Mouse (Mus musculus) heart, embryonic 12.5 days (tissue): Measurements from ENCODE around the gene Dab1. TPM values are rescaled to one million over a fixed set of nuclear protein-coding genes. Genes with fewer than 3 reads are reported as not detected.

ENCODE experiments used
- ATAC-seq: fragments of 200-750 bp; cut with Nextera tagmentation; 2 replicates; pipeline ENCODE4 v1.8.0; 2017; ENCODE audit warnings: moderate TSS enrichment, moderate library complexity; ENCODE audit not compliant: insufficient number of reproducible peaks, low FRiP score
- H3K27ac ChIP-seq: fragments of 300-500 bp; sonication (generic); 2 replicates; pipeline ENCODE4 v1.5.1; 2016; ENCODE audit warnings: mild to moderate bottlenecking, moderate library complexity; ENCODE audit not compliant: poor library complexity, severe bottlenecking
- H3K27me3 ChIP-seq: fragments of 300-500 bp; sonication (generic); replicated peaks from 2 replicates; pipeline ENCODE4 v1.6.1; 2016; ENCODE audit warnings: mild to moderate bottlenecking, moderate library complexity
- H3K36me3 ChIP-seq: fragments of 300-500 bp; sonication (generic); 2 replicates; pipeline ENCODE4 v1.6.1; 2016; ENCODE audit warnings: mild to moderate bottlenecking, moderate library complexity
- H3K4me1 ChIP-seq: fragments of 300-500 bp; sonication (generic); replicated peaks from 2 replicates; pipeline ENCODE4 v1.6.1; 2016; ENCODE audit warnings: mild to moderate bottlenecking
- H3K4me2 ChIP-seq: fragments of 300-500 bp; sonication (generic); 2 replicates; pipeline ENCODE4 v1.6.1; 2016; ENCODE audit warnings: mild to moderate bottlenecking, moderate library complexity
- H3K4me3 ChIP-seq: fragments of 300-500 bp; sonication (generic); 2 replicates; pipeline ENCODE4 v1.5.1; 2016; ENCODE audit warnings: mild to moderate bottlenecking
- H3K9ac ChIP-seq: fragments of 300-500 bp; sonication (generic); 2 replicates; pipeline ENCODE4 v1.6.1; 2016; ENCODE audit warnings: mild to moderate bottlenecking, moderate library complexity
- H3K9me3 ChIP-seq: fragments of 300-500 bp; sonication (generic); replicated peaks from 2 replicates; pipeline ENCODE4 v1.6.1; 2016; ENCODE audit warnings: mild to moderate bottlenecking, moderate library complexity
- WGBS: fragments of 180-500 bp; shearing (Covaris S2); methylation state at CpG from one replicate; pipeline ENCODE4 v1.1.7; 2016; 5-methylcytosine and 5-hydroxymethylcytosine counted together
- polyA plus RNA-seq: library from polyadenylated mRNA; unstranded; fragments of >200 nt; fragmentation: Nextera tagmentation; extraction: Ambion mirVana; gene quantifications from 2 replicates; pipeline ENCODE4 v1.2.1, GENCODE M21; 2016

Gene Dab1
- polyA plus RNA-seq, 1 experiment from 2014 or later, result 1.0 TPM

DNA sequence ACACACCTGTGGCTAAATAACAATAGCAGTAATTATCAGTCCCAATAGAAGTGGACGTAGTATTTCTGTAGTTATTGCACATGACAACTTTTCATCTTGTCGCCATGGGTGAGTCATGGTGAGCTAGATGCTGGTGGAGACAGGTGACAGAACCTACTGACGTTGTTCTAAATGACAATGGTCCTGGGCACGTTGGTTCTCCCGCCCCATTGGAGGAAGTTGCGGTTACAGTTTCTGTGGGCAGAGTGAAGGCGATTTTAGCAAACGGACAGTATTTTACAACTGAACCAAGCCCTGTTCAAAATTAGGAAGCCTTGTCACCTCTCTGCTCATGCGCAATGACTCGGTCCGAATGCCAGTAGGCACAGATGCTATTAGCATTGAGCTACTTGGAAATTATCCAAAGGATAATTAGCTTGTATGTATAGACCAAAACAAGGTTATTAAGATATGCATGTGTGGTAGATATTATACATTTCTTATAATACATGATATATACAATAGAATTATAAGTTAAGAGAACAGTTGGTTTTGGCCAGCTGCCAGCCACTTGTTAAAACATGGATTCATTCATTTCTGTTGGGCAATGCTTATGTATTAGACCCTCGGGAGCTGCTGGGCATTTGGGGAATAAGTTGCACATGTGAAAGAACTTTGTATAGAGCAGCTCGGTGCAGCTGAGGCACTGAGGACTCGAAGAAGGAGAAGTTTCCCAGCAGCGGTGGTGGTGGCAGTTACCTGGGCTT, 1093.4 kb downstream of the Dab1 start:
- Histone ChIP-seq H3K27ac (no peak overlapping the region), H3K36me3 (no peaks in the 10 kb centered on the region), H3K4me1 (peaks cover 12% of the 10 kb centered on the region; the same call in 1 of the 2 replicates), H3K4me2 (no peak overlapping the region), H3K4me3 (no peak overlapping the region), H3K27me3 (peaks cover 16% of the 10 kb centered on the region; the same call in 1 of the 2 replicates), H3K9ac (no peak overlapping the region), H3K9me3 (no peaks in the 10 kb centered on the region)
- 87% methylated on average over 15 of the region's 15 CpGs for WGBS
- ATAC-seq, result no peak

GRCm38 (mm10) chr4:104714925-104715519, 1095.9 kb downstream of the Dab1 start:
- H3K4me1 ChIP-seq, result peaks cover 21% of the 10 kb centered on the region
- H3K27me3 ChIP-seq, result peaks cover 1% of the 10 kb centered on the region; the same call in 1 of the 2 replicates
- no peak overlapping the region for H3K27ac ChIP-seq
- no peak for ATAC-seq
- no peaks in the 10 kb centered on the region for H3K9me3 ChIP-seq
- H3K9ac ChIP-seq, result no peak overlapping the region
- 70% methylated on average over 9 of the region's 9 CpGs for WGBS
- H3K36me3 ChIP-seq, result no peaks in the 10 kb centered on the region
- H3K4me2 ChIP-seq, result no peak overlapping the region
- H3K4me3 ChIP-seq, result no peak overlapping the region

GRCm38 (mm10) chr4:104715857-104716256, 1096.7 kb downstream of the Dab1 start:
- Histone ChIP-seq H3K4me3 (no peak overlapping the region), H3K4me2 (no peak overlapping the region), H3K36me3 (no peaks in the 10 kb centered on the region), H3K9me3 (no peaks in the 10 kb centered on the region), H3K9ac (no peak overlapping the region), H3K27ac (no peak overlapping the region), H3K4me1 (peaks cover 27% of the 10 kb centered on the region), H3K27me3 (no peaks in the 10 kb centered on the region)
- ATAC-seq, result no peak
- WGBS, result 61% methylated on average over 6 of the region's 6 CpGs

- 67% methylated on average over 1 of the region's 1 CpGs for WGBS
- Histone ChIP-seq H3K4me1 (peaks cover 27% of the 10 kb centered on the region), H3K36me3 (no peaks in the 10 kb centered on the region), H3K4me2 (no peak overlapping the region), H3K27ac (no peak overlapping the region), H3K4me3 (no peak overlapping the region), H3K9me3 (no peaks in the 10 kb centered on the region), H3K9ac (no peak overlapping the region), H3K27me3 (no peaks in the 10 kb centered on the region)
- ATAC-seq, result no peak
Measured at GRCm38 (mm10) chr4:104716506-104716905, 1097.3 kb downstream of the Dab1 start.

- H3K9me3 ChIP-seq, result no peaks in the 10 kb centered on the region
- H3K36me3 ChIP-seq, result no peaks in the 10 kb centered on the region
- no peaks in the 10 kb centered on the region for H3K27me3 ChIP-seq
- peaks cover 34% of the 10 kb centered on the region for H3K4me1 ChIP-seq
- 62% methylated on average over 13 of the region's 13 CpGs for WGBS
- H3K4me3 ChIP-seq, result no peak overlapping the region
- no peak overlapping the region for H3K9ac ChIP-seq
- H3K27ac ChIP-seq, result no peak overlapping the region
- ATAC-seq, result no peak
- no peak overlapping the region for H3K4me2 ChIP-seq
Measured at GRCm38 (mm10) chr4:104718973-104719795, 1100.0 kb downstream of the Dab1 start.

DNA sequence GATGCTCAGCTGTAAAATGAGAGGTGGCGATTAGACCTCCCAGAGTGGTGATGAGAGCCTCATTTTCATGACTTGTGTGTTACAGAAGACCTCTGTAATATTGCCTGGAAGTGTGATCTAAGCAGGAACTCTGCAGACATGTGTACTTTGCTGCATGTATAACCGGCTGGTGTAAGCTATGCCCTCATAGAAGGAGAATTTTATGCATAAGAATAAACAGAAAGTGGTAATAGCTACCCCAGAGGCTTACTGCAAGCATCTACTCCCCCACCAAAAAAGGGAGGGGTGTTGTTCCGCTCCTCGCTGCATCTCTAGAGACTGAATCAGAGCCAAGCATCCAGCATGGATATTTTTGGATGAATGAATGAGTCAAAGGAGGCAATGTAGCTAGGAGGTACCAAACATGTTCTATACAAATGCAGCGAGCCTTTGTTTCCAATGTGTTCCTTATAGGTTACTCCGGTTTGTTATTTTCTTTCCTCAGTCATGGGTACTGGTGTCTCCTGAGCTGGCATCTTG, 1104.4 kb downstream of the Dab1 start:
- Histone ChIP-seq H3K27ac (no peak overlapping the region), H3K9me3 (no peaks in the 10 kb centered on the region), H3K27me3 (no peaks in the 10 kb centered on the region), H3K4me1 (peaks cover 24% of the 10 kb centered on the region), H3K4me2 (no peak overlapping the region), H3K4me3 (no peak overlapping the region), H3K9ac (no peak overlapping the region), H3K36me3 (no peaks in the 10 kb centered on the region)
- ATAC-seq, result no peak
- WGBS, result 81% methylated on average over 6 of the region's 6 CpGs

DNA sequence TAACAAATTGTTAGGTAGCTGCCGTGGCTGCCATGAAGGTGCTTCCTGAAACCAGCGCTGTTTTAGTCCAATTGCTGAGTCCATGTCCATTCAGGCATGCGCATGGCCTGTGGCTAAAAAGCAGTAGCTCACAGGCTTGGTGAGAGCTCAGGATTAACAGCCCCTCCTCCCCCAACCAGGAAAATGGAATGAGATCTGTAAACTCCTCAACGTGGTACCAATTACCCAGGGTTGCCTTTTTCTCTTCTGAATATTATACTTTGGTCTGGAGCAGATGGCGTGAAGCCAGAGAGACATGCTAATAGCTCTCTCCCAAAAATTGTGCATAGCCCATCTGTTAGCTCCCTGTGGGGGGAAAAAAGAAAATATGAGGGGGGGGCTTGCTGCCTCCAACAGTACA, 1105.1 kb downstream of the Dab1 start:
- no peaks in the 10 kb centered on the region for H3K9me3 ChIP-seq
- H3K9ac ChIP-seq, result no peak overlapping the region
- no peak for ATAC-seq
- peaks cover 25% of the 10 kb centered on the region for H3K4me1 ChIP-seq
- no peaks in the 10 kb centered on the region for H3K36me3 ChIP-seq
- no peaks in the 10 kb centered on the region for H3K27me3 ChIP-seq
- H3K4me3 ChIP-seq, result no peak overlapping the region
- no peak overlapping the region for H3K27ac ChIP-seq
- WGBS, result 73% methylated on average over 5 of the region's 5 CpGs
- no peak overlapping the region for H3K4me2 ChIP-seq

- H3K4me2 ChIP-seq, result no peak overlapping the region
- peaks cover 17% of the 10 kb centered on the region for H3K4me1 ChIP-seq
- no peak overlapping the region for H3K27ac ChIP-seq
- H3K9ac ChIP-seq, result no peak overlapping the region
- ATAC-seq, result no peak
- H3K9me3 ChIP-seq, result no peaks in the 10 kb centered on the region
- no peaks in the 10 kb centered on the region for H3K36me3 ChIP-seq
- H3K27me3 ChIP-seq, result no peaks in the 10 kb centered on the region
- H3K4me3 ChIP-seq, result no peak overlapping the region
- 49% methylated on average over 3 of the region's 3 CpGs for WGBS
Measured at GRCm38 (mm10) chr4:104725673-104726072, 1106.5 kb downstream of the Dab1 start.

DNA sequence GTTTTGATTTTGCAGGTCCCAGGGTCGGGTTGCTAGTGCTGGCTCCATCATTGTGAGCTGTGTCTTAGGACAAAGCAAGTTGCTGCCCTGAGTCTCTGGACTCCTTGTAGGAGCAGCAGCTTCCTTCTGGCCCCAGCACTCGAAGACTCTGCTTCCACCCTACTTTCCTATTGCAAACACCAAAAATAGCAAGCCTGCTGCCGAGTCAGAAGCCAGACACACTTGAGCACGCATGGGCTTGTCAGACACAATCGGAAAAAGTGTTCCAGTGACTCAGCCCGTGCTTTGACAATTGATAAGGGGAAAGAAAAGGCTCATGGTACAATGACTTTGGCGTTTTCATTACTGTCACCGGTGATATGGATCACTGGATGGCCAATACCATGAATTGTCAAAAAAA, 1110.0 kb downstream of the Dab1 start:
- WGBS, result 25% methylated on average over 8 of the region's 8 CpGs
- Histone ChIP-seq H3K4me1 (peaks cover 10% of the 10 kb centered on the region), H3K36me3 (no peaks in the 10 kb centered on the region), H3K9ac (no peak overlapping the region), H3K9me3 (no peaks in the 10 kb centered on the region), H3K4me2 (peak overlapping the region; percentile 20; the same call in 1 of the 2 replicates), H3K27ac (no peak overlapping the region), H3K4me3 (no peak overlapping the region), H3K27me3 (no peaks in the 10 kb centered on the region)
- peak; percentile 15; the same call in 1 of the 2 replicates for ATAC-seq

- Histone ChIP-seq H3K4me1 (peaks cover 14% of the 10 kb centered on the region), H3K9ac (no peak overlapping the region), H3K27ac (no peak overlapping the region), H3K27me3 (peaks cover 21% of the 10 kb centered on the region), H3K9me3 (no peaks in the 10 kb centered on the region), H3K36me3 (no peaks in the 10 kb centered on the region), H3K4me2 (0 out of 2 replicates have a peak overlapping the region, but pooled peaks have one; percentile 13), H3K4me3 (no peak overlapping the region)
- no peak for ATAC-seq
- WGBS, result 43% methylated on average over 6 of the region's 6 CpGs
Measured at GRCm38 (mm10) chr4:104746500-104746899, 1127.3 kb downstream of the Dab1 start.

DNA sequence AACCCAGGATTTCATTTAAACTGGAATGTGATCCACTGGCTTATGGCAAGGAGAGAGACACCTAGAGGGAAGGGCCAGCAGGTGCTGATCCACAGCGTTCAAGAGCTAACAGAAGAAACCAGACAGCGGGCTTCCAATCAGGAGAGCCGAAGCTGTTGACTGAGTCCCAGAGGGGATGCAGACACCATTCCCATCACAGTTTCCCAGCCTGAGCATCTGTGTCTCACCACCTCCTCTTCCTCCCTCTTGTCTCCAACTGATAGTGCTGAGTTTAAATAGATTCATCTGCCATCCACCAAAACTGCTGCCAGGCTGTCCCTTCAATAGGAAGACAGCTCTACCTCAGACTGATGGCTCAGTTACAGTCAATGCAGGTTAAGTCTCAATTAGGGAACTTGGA, 1134.9 kb downstream of the Dab1 start:
- H3K27ac ChIP-seq, result no peak overlapping the region
- WGBS, result 56% methylated on average over 3 of the region's 3 CpGs
- H3K4me1 ChIP-seq, result no peaks in the 10 kb centered on the region
- no peaks in the 10 kb centered on the region for H3K9me3 ChIP-seq
- H3K27me3 ChIP-seq, result peaks cover 17% of the 10 kb centered on the region; the same call in 1 of the 2 replicates
- no peak overlapping the region for H3K4me3 ChIP-seq
- H3K36me3 ChIP-seq, result no peaks in the 10 kb centered on the region
- no peak for ATAC-seq
- no peak overlapping the region for H3K4me2 ChIP-seq
- no peak overlapping the region for H3K9ac ChIP-seq
